Mouse (Mus musculus) forebrain, embryonic 12.5 days (tissue): ENCODE data around the gene Fance. TPM values are rescaled to one million over a fixed set of nuclear protein-coding genes. Genes with fewer than 3 reads are reported as not detected.

Experiments
- ATAC-seq: fragments of 200-750 bp; cut with Nextera tagmentation; 2 replicates; pipeline ENCODE4 v1.8.0; 2017; ENCODE audit warnings: moderate TSS enrichment; ENCODE audit not compliant: low FRiP score
- H3K27ac ChIP-seq: fragments of 300-500 bp; sonication (generic); 2 replicates; pipeline ENCODE4 v1.5.1; 2016; ENCODE audit warnings: mild to moderate bottlenecking
- H3K27me3 ChIP-seq: fragments of 300-500 bp; sonication (generic); 2 replicates; pipeline ENCODE4 v1.6.1; 2016; ENCODE audit warnings: mild to moderate bottlenecking
- H3K36me3 ChIP-seq: fragments of 300-500 bp; sonication (generic); replicated peaks from 2 replicates; pipeline ENCODE4 v1.6.1; 2016; ENCODE audit warnings: mild to moderate bottlenecking
- H3K4me1 ChIP-seq: fragments of 300-500 bp; sonication (generic); 2 replicates; pipeline ENCODE4 v1.6.1; 2016
- H3K4me2 ChIP-seq: fragments of 300-500 bp; sonication (generic); 2 replicates; pipeline ENCODE4 v1.6.1; 2016; ENCODE audit warnings: mild to moderate bottlenecking, moderate library complexity
- H3K4me3 ChIP-seq: fragments of 300-500 bp; sonication (generic); replicated peaks from 2 replicates; pipeline ENCODE4 v1.5.1; 2016; ENCODE audit warnings: mild to moderate bottlenecking
- H3K9ac ChIP-seq: fragments of 300-500 bp; sonication (generic); 2 replicates; pipeline ENCODE4 v1.6.1; 2016; ENCODE audit warnings: mild to moderate bottlenecking
- H3K9me3 ChIP-seq: fragments of 300-500 bp; sonication (generic); 2 replicates; pipeline ENCODE4 v1.6.1; 2016
- WGBS: fragments of 180-500 bp; shearing (Covaris S2); methylation state at CpG from one replicate; pipeline ENCODE4 v1.1.7; 2016; 5-methylcytosine and 5-hydroxymethylcytosine counted together
- polyA plus RNA-seq: library from polyadenylated mRNA; unstranded; fragments of >200 nt; fragmentation: Nextera tagmentation; extraction: Ambion mirVana; gene quantifications from 2 replicates; pipeline ENCODE4 v1.2.1, GENCODE M21; 2016

Fance gene
- polyA plus RNA-seq, 1 experiment from 2014 or later, result 25.9 TPM

DNA sequence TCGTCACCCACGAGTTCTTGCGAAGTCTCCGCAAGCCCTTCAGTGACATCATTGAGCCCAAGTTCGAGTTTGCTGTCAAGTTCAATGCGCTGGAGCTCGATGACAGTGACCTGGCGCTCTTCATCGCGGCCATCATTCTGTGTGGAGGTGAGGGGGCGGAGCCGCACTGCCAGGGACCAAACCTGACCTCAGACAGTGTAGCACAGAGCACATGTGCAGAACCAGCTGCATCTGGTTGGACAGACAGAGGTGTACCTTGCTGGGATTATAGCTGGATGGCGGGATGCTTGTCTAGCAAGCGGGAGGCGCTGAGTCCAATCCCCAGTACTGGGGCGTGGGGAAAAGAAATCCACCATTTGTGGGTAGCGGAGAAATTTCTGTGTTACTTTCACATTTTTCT, 14.4 kb upstream of the Fance start:
- no peak overlapping the region for H3K9ac ChIP-seq
- H3K4me1 ChIP-seq, result peaks cover 15% of the 10 kb centered on the region
- whole genome bisulfite sequencing, result 95% methylated on average over 17 of the region's 17 CpGs
- ATAC-seq, result no peak
- no peak overlapping the region for H3K4me3 ChIP-seq
- H3K9me3 ChIP-seq, result no peaks in the 10 kb centered on the region
- no peak overlapping the region for H3K27ac ChIP-seq
- H3K36me3 ChIP-seq, result peaks cover 4% of the 10 kb centered on the region; the same call in 1 of the 2 replicates
- H3K4me2 ChIP-seq, result no peak overlapping the region
- no peaks in the 10 kb centered on the region for H3K27me3 ChIP-seq

DNA sequence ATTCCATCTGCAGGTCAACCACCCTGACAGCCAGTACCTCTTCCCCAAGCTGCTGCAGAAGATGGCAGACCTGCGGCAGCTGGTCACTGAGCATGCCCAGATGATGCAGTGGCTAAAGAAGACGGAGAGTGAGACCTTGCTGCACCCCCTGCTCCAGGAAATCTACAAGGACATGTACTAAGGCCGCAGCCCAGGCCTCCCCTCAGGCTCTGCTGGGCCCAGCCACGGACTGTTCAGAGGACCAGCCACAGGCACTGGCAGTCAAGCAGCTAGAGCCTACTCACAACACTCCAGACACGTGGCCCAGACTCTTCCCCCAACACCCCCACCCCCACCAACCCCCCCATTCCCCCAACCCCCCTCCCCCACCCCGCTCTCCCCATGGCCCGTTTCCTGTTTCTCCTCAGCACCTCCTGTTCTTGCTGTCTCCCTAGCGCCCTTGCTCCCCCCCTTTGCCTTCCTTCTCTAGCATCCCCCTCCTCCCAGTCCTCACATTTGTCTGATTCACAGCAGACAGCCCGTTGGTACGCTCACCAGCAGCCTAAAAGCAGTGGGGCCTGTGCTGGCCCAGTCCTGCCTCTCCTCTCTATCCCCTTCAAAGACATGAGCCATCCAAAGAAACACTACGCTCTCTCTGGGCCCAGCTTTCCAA, 13.5 kb upstream of the Fance start:
- 63% methylated on average over 11 of the region's 11 CpGs for WGBS
- Histone ChIP-seq H3K9me3 (no peaks in the 10 kb centered on the region), H3K27ac (peak overlapping the region; percentile 61; the same call in 1 of the 2 replicates), H3K9ac (no peak overlapping the region), H3K36me3 (peaks cover 4% of the 10 kb centered on the region; the same call in 1 of the 2 replicates), H3K4me1 (peaks cover 13% of the 10 kb centered on the region), H3K4me3 (no peak overlapping the region), H3K4me2 (no peak overlapping the region), H3K27me3 (no peaks in the 10 kb centered on the region)
- ATAC-seq, result no peak

DNA sequence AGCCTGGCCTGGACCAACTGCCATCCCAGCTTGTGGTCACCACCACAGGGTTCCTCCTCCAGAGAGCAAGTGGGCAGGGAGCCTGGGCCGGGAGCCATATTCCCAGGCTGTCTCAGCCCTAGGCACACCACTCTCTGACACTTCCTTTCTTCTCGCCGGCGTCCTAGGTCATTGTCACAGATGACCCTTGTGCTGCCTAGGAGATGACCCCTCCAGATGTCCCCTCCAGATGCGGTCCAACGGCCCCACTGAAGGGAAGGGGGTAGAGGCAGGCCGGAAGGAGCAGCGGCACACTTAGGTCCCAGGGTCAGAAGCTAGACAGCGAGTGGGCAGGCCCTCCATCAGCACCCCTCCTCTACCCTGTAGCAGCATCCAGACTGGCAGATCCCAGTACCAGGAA, 13.0 kb upstream of the Fance start:
- H3K4me1 ChIP-seq, result peaks cover 8% of the 10 kb centered on the region; the same call in 1 of the 2 replicates
- no peak overlapping the region for H3K4me2 ChIP-seq
- H3K9ac ChIP-seq, result no peak overlapping the region
- H3K27me3 ChIP-seq, result no peaks in the 10 kb centered on the region
- peak overlapping the region; percentile 61; the same call in 1 of the 2 replicates for H3K27ac ChIP-seq
- ATAC-seq, result no peak
- WGBS, result 76% methylated on average over 9 of the region's 9 CpGs
- no peak overlapping the region for H3K4me3 ChIP-seq
- H3K36me3 ChIP-seq, result peaks cover 4% of the 10 kb centered on the region; the same call in 1 of the 2 replicates
- no peaks in the 10 kb centered on the region for H3K9me3 ChIP-seq

DNA sequence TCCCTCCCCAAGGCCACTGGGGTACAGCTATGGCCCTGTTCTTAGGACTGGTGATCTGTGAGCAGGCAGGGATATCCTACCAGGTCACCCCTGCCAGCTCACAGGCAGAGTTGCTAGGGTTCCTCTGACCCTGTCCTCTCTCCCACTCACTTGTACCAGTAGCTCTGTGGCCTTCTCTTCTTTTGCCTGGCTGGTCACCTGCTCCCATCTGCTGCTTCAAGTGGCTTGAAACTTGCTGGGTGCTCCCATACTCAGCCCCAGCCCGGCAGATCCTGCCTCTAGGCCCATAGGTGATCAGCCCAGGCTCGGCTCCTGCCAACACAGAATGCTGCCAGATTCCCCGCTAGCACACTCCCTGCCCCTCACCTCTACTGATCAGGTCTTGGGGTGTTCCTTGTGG, 12.5 kb upstream of the Fance start:
- no peak overlapping the region for H3K4me2 ChIP-seq
- H3K27ac ChIP-seq, result no peak overlapping the region
- no peak for ATAC-seq
- H3K4me1 ChIP-seq, result peaks cover 6% of the 10 kb centered on the region; the same call in 1 of the 2 replicates
- H3K36me3 ChIP-seq, result peaks cover 4% of the 10 kb centered on the region; the same call in 1 of the 2 replicates
- H3K9ac ChIP-seq, result no peak overlapping the region
- no peak overlapping the region for H3K4me3 ChIP-seq
- WGBS, result 74% methylated on average over 3 of the region's 3 CpGs
- no peaks in the 10 kb centered on the region for H3K27me3 ChIP-seq
- H3K9me3 ChIP-seq, result no peaks in the 10 kb centered on the region

DNA sequence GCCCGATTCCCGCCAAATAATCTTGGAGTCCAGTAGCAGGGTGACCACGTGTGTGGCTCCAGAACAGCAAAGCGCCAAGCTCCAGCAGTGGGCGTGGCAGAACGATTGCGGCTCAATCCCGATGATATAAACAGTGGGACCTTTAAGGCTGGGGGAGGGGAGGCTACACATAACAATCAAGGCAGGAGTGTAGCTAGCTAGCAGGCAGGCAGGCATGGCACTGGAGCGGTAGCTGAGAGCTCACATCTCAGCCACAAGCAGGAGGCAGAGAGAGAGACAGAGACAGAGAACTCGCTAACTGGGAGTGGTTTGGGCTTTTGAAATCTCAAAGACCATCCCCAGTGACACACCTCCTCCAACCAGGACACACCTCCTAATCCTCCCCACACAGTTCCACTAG, 8.1 kb upstream of the Fance start:
- no peak overlapping the region for H3K4me3 ChIP-seq
- peaks cover 5% of the 10 kb centered on the region; the same call in 1 of the 2 replicates for H3K27me3 ChIP-seq
- H3K9me3 ChIP-seq, result no peaks in the 10 kb centered on the region
- no peak overlapping the region for H3K27ac ChIP-seq
- peaks cover 7% of the 10 kb centered on the region for H3K4me1 ChIP-seq
- no peaks in the 10 kb centered on the region for H3K36me3 ChIP-seq
- H3K9ac ChIP-seq, result no peak overlapping the region
- ATAC-seq, result no peak
- H3K4me2 ChIP-seq, result no peak overlapping the region
- 61% methylated on average over 10 of the region's 10 CpGs for WGBS

DNA sequence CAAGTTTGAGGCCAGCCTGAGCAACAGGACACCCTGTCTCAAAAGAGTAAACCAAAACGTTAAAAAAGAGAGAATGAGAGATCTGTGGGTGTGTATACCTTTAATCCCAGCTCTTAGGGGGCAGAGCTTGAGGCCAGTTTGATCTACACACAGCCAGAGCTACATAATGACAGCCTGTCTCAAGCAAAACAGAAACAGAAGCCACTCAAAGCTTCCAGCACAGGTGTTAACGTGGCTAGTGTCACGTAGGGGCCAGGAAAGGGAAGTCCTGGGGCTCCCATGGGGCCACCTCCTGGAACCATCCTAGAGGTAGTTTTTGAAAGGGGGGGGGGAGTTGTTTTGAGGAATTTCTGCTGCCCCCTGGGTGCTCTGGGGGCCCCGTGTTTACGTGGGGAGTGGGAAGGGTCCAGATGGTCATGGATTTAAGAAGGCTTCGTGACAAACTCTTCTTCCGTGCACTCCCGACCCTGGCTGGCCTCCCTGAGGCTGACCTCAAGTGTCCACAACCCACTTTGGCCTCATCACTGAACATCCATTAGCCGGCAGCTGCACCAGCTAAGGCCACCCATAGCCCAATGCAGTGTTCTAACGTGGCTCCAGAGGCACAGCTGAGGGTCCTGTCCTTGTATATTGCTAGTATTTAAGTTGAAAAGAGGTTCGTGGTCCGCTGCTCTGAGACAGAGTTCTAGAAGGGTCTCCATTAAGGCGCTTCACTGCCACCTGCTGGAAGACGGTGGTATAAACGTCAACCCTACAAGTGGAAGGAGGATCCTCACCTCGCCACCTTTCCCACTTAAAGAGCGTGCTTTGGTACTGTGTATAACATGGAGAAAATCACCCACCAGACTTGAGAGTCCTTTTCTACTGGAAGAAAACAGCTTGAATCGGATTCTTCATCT, 4.8 kb upstream of the Fance start:
- Histone ChIP-seq H3K9me3 (no peaks in the 10 kb centered on the region), H3K4me1 (peaks cover 9% of the 10 kb centered on the region), H3K27me3 (peaks cover 5% of the 10 kb centered on the region; the same call in 1 of the 2 replicates), H3K9ac (no peak overlapping the region), H3K36me3 (no peaks in the 10 kb centered on the region), H3K4me3 (no peak overlapping the region), H3K27ac (no peak overlapping the region), H3K4me2 (no peak overlapping the region)
- ATAC-seq, result no peak
- 22% methylated on average over 18 of the region's 18 CpGs for WGBS

DNA sequence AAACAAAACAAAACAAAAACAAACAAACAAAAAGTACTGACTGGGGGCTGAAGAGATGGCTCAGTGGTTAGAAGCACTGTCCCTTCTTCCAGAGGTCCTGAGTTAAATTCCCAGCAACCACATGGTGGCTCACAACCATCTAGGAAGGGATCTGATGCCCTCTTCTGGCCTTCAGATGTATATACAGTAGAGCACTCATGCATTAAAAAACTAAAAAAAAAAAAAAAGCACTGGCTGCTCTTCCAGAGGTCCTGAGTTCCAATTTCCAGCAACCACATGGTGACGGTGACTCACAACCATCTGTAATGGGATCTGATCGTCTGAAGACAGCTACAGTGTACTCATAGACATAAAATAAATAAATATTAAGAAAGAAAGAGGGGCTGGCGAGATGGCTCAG, 2.5 kb upstream of the Fance start:
- ATAC-seq, result no peak

DNA sequence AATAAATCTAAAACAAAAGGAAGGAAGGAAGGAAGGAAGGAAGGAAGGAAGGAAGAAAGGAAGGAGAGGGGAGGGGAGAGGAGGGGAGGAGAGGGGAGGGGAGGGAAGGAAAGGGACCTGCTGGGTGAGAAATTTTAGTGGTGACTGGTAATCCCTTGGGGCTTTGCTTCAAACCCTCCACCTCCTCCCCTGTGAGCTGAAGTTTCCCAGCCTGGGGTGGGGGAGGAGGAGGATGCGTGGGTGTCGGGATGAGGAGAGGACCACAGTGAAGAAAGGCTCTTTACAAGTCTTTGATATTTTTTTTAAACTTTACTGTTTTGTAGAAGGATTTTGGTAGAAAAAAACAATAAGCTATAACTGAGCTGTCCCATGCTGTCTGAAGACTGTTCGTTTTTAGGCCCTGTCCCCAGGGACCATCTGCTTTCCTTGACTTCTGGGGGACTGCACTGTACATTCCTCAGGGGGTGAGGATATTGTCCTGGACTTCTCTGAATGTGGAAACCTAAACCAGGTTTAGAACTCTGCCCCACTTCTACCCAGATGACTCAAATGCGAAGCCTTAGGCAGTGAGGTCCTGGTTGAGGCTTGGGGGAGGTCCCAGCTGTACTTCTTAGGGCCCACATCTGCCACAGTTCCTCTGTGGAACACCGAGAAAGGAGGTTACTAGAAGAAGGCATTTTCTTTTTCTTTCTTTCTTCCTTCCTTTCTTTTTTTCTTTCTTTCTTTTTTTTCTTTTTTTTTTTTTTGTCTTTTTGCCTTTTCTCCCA, 1.8 kb upstream of the Fance start:
- Histone ChIP-seq H3K4me3 (no peak overlapping the region), H3K27me3 (peaks cover 5% of the 10 kb centered on the region; the same call in 1 of the 2 replicates), H3K9me3 (no peaks in the 10 kb centered on the region), H3K9ac (no peak overlapping the region), H3K4me2 (no peak overlapping the region), H3K27ac (no peak overlapping the region), H3K36me3 (peaks cover 7% of the 10 kb centered on the region), H3K4me1 (peaks cover 25% of the 10 kb centered on the region)
- ATAC-seq, result no peak
- WGBS, result 72% methylated on average over 5 of the region's 5 CpGs

More for the DNA sequence above, 2.5 kb upstream of the Fance start:
- WGBS, result 79% methylated on average over 3 of the region's 3 CpGs
- Histone ChIP-seq H3K4me3 (no peak overlapping the region), H3K9ac (no peak overlapping the region), H3K4me1 (peaks cover 25% of the 10 kb centered on the region), H3K36me3 (no peaks in the 10 kb centered on the region), H3K9me3 (no peaks in the 10 kb centered on the region), H3K4me2 (no peak overlapping the region), H3K27me3 (peaks cover 5% of the 10 kb centered on the region; the same call in 1 of the 2 replicates), H3K27ac (no peak overlapping the region)

DNA sequence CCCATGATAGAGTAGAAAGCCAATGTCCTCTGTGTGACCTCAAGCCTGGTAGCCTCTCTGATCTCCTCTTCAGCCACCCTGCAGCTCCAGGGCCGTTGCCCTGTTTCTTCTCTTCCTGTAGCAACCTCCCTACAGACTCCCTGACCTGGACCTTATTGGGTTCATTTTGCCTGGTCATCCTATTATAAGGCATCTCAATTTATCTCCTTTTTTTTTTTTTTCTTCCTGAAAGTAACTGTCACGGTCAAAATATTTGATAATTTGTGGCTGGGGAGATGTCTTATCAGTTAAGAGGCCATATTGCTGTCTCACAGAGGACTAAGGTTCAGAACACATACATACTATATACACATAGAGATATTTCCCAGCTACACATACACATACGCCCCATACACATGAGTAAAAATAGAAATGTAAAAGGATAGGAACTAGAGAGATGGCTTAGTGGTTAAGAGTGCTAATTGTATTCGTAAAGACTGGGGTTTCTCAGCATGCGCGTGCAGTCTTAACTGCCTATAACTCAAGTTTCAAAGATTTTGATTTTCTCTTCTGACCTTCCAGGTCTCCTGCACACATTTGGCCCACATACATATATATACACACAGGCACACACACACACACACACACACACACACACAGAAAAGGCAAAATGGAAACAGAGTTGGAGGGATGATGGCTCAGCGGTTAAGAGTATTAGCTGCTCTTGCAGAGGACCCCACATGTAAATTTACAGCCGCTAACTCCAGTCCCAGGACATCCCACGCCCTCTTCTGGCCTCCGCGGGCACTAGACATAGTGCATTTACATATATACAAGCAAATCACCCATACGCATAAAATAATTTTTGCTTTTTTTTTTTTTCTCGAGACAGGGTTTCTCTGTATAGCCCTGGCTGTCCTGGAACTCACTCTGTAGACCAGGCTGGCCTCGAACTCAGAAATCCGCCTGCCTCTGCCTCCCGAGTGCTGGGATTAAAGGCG, 797 bp upstream of the Fance start:
- peak overlapping the region; percentile 95 for H3K4me2 ChIP-seq
- H3K9ac ChIP-seq, result peak overlapping the region; percentile 25; the same call in 1 of the 2 replicates
- peak; percentile 27 for ATAC-seq
- peaks cover 16% of the 10 kb centered on the region for H3K36me3 ChIP-seq
- WGBS, result 25% methylated on average over 17 of the region's 17 CpGs
- no peak overlapping the region for H3K27ac ChIP-seq
- H3K4me1 ChIP-seq, result peaks cover 25% of the 10 kb centered on the region
- peak overlapping the region; percentile 87 for H3K4me3 ChIP-seq
- peaks cover 2% of the 10 kb centered on the region; the same call in 1 of the 2 replicates for H3K27me3 ChIP-seq
- H3K9me3 ChIP-seq, result no peaks in the 10 kb centered on the region

DNA sequence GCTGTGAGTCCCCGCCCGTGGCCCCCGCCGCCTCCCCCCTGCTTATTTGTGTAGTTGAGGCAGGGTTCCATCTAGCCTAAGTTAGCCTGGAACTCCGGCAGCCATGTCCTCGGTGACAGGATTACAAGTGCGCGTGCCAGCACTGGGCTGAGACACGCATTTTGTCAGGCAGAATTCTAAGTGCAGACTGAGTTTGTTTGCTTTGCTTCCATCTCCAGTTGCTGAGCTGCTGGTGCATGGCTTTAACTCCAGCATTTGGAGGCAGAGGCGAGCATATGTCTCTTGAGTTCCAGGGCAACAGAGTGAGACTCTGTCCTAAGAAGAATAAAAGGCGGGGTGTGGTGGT, 534 bp downstream of the Fance start:
- Histone ChIP-seq H3K4me1 (peaks cover 20% of the 10 kb centered on the region), H3K27ac (peak overlapping the region; percentile 86), H3K36me3 (peaks cover 24% of the 10 kb centered on the region), H3K4me2 (peak overlapping the region; percentile 95), H3K9ac (peak overlapping the region; percentile 93), H3K9me3 (no peaks in the 10 kb centered on the region), H3K4me3 (peak overlapping the region; percentile 87), H3K27me3 (no peaks in the 10 kb centered on the region)
- 3% methylated on average over 11 of the region's 11 CpGs for WGBS
- ATAC-seq, result peak; percentile 45

DNA sequence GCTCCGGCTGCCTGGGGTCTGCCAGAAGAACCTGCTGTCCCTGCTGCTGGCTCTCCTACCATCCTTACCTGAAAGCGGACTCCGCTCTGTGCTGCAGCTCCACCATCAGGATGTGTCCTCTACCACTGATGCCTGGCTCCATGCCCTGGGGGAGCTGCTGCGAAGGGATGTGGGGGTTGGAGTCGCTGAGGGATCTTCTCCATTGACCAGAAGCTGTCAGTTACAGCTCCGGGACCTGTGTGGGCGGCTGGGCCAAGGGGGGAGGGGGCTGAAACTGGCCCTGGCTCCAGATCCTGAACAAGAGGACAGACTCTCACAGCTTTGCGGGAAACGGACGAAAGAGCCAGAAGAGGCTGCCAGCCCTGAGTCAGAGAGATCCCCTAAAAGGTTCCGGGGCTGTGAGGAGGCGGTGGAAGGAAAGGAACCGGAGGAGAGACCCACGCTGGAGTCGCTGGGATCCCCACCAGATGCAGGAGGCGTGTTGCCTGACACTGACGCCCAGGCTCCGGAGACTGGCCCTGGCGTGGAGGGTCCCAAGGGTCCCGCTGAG, 2.4 kb downstream of the Fance start:
- no peaks in the 10 kb centered on the region for H3K27me3 ChIP-seq
- no peak overlapping the region for H3K4me2 ChIP-seq
- no peak for ATAC-seq
- no peak overlapping the region; the same call in 1 of the 2 replicates for H3K9ac ChIP-seq
- no peak overlapping the region for H3K27ac ChIP-seq
- 86% methylated on average over 20 of the region's 20 CpGs for WGBS
- H3K4me1 ChIP-seq, result peaks cover 20% of the 10 kb centered on the region
- H3K9me3 ChIP-seq, result no peaks in the 10 kb centered on the region
- peaks cover 32% of the 10 kb centered on the region for H3K36me3 ChIP-seq
- no peak overlapping the region for H3K4me3 ChIP-seq
